In the genomic region with DNA sequence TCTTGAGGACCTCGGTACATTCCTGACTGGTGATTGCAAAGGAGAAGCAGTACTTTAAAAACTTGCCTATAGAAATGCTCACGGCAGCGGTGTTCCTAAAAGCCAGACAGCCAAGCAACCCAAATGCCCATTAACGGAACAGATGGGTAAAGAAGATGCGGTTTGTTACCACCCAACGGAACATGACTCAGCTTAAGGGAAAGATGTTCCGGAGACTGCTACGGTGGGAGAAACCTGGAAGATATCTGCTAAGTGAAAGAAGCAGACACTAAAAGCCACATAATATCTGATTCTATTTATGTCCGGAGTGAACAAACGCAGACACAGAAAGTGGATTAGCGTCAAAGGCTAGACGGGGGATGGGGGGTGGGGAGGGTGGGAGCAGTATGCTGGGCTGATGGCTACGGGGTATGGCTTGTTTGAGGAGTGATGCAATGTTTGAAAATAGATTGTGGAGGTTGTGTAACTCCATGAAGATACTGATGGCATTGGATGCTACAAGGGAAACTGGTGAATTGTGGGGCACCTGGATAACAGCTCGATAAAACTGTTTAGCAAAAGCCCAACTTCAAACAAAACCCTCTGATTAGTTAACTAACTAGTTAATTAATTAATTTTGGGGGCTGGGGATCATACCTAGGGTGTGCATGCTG, we compare ENCODE assay signal across 17 mouse cellular contexts. TPM values are rescaled to one million over a fixed set of nuclear protein-coding genes. Genes with fewer than 3 reads are reported as not detected.
A peak's percentile ranks its signal among the peaks of the same experiment; 100 is the strongest.
DNase-seq lines count a peak whose midpoint lies in the region; ATAC-seq and TF ChIP-seq lines count a peak whose summit lies in the region.
"Had no signal": no experiment of that assay in that cellular context is flagged by ENCODE, and none has a peak within 500 bp of the region (broad histone marks: within the 10 kb centered on the region; RNA-seq: fewer than 3 reads in every experiment).

No protein-coding gene starts in this region.

- no peaks in the 10 kb centered on the region for H3K9me3 ChIP-seq in liver, embryonic 13.5 days (replicated peaks)
- no peaks in the 10 kb centered on the region for H3K9me3 ChIP-seq in hindbrain, embryonic 16.5 days (ENCODE audit: control insufficient read depth, low read length)
- H3K9me3 ChIP-seq: embryonic facial prominence, embryonic 12.5 days had no signal

- no peak overlapping the region for H3K4me3 ChIP-seq in left cerebral cortex, adult 2 months
- H3K4me3 ChIP-seq in liver, embryonic 13.5 days (replicated peaks) = no peak overlapping the region
- no peak overlapping the region for H3K4me3 ChIP-seq in hindbrain, embryonic 16.5 days (ENCODE audit: low read length)
- H3K4me3 ChIP-seq: embryonic facial prominence, embryonic 12.5 days; heart, adult 2 months; neural tube, embryonic 13.5 days had no signal

- H3K36me3 ChIP-seq in liver, embryonic 13.5 days = no peaks in the 10 kb centered on the region
- no peaks in the 10 kb centered on the region for H3K36me3 ChIP-seq in hindbrain, embryonic 16.5 days (ENCODE audit: control insufficient read depth, insufficient read depth, low read length)
- H3K36me3 ChIP-seq: embryonic facial prominence, embryonic 12.5 days; neural tube, embryonic 13.5 days had no signal

- no peak overlapping the region for H3K9ac ChIP-seq in liver, embryonic 13.5 days
- H3K9ac ChIP-seq in hindbrain, embryonic 16.5 days (ENCODE audit: low read depth, low read length) = no peak overlapping the region
- H3K9ac ChIP-seq: embryonic facial prominence, embryonic 12.5 days; neural tube, embryonic 13.5 days had no signal

- no peak overlapping the region for H3K4me2 ChIP-seq in liver, embryonic 13.5 days
- no peak overlapping the region for H3K4me2 ChIP-seq in hindbrain, embryonic 16.5 days (ENCODE audit: low read length)
- H3K4me2 ChIP-seq: embryonic facial prominence, embryonic 12.5 days; neural tube, embryonic 13.5 days had no signal

- peaks cover 40% of the 10 kb centered on the region for H3K4me1 ChIP-seq in liver, embryonic 13.5 days (replicated peaks)
- 0 out of 2 replicates have a peak, but pooled peaks cover under 1% of the 10 kb centered on the region for H3K4me1 ChIP-seq in hindbrain, embryonic 16.5 days (ENCODE audit: control insufficient read depth, insufficient read depth, low read depth, low read length)

- ATAC-seq in liver, embryonic 13.5 days (ENCODE audit: low read depth) = peak; percentile 47
- ATAC-seq in hindbrain, embryonic 16.5 days = no peak

- no peaks in the 10 kb centered on the region for H3K27me3 ChIP-seq in liver, embryonic 13.5 days
- H3K27me3 ChIP-seq in hindbrain, embryonic 16.5 days (replicated peaks; ENCODE audit: control insufficient read depth, insufficient read depth, low read length) = no peaks in the 10 kb centered on the region
- H3K27me3 ChIP-seq: embryonic facial prominence, embryonic 12.5 days; neural tube, embryonic 13.5 days had no signal

- H3K27ac ChIP-seq in left cerebral cortex, adult 2 months = peak overlapping the region; percentile 75
- H3K27ac ChIP-seq in liver, embryonic 13.5 days = peak overlapping the region; percentile 63
- no peak overlapping the region for H3K27ac ChIP-seq in hindbrain, embryonic 16.5 days (ENCODE audit: low read depth, low read length)
- H3K27ac ChIP-seq: embryonic facial prominence, embryonic 12.5 days; heart, adult 2 months; neural tube, embryonic 13.5 days had no signal

- TF ChIP-seq CTCF in left cerebral cortex, adult 2 months (IDR thresholded peaks at IDR 0.05) = no peak

- WGBS in liver, embryonic 13.5 days (ENCODE audit: insufficient replicate concordance) = 50% methylated on average over 14 of the region's 14 CpGs
- 81% methylated on average over 14 of the region's 14 CpGs for WGBS in hindbrain, embryonic 16.5 days

- intact Hi-C loops in left cerebral cortex, adult 2 months (cut with DNase I) = no loop called here

- DNase-seq in left cerebral cortex, adult 2 months (ENCODE audit: extremely low spot score in 1 of 2, low spot score in 2 of 2) = no peak
- DNase-seq in left cerebral cortex, adult 11 months (ENCODE audit: low spot score) = no peak
- peak; percentile 82 for DNase-seq in brain, adult 2 months (ENCODE audit: low read depth, low spot score)
- DNase-seq in liver, embryonic 13.5 days = no peak
- DNase-seq in kidney, postnatal 36 days = no peak
- DNase-seq in retina, postnatal 1 day = no peak
- DNase-seq: adrenal gland, adult 8-10 months; cerebellum, adult 18-20 months; gastrocnemius, postnatal 10 days; heart, adult 2 months; kidney, adult 8-10 months; kidney, postnatal 25 days; lung, adult 18-20 months; lung, postnatal 36 days had no signal

RNA-seq across cellular contexts. Expression of a gene that starts 22.6 kb away (rescaled TPM):
- 10 to 100 TPM; 25.9 to 30.2 TPM for total RNA-seq in left cerebral cortex, adult 2 months (2021)
- 13.4 and 14.1 TPM in 2 replicates for polyA plus RNA-seq in liver, embryonic 13.5 days (2015; fragmentation: Nextera tagmentation; extraction: Ambion mirVana)
- polyA plus RNA-seq in hindbrain, embryonic 16.5 days (2015; fragmentation: Nextera tagmentation; extraction: Ambion mirVana) = 33.2 and 37.2 TPM in 2 replicates

RNA-seq across cellular contexts. Expression of a gene that starts 58.8 kb away (rescaled TPM):
- 10 to 100 TPM; 63.3 to 67.9 TPM for total RNA-seq in left cerebral cortex, adult 2 months (2021)
- polyA plus RNA-seq in liver, embryonic 13.5 days (2015; fragmentation: Nextera tagmentation; extraction: Ambion mirVana) = 6.9 and 8.4 TPM in 2 replicates
- polyA plus RNA-seq in hindbrain, embryonic 16.5 days (2015; fragmentation: Nextera tagmentation; extraction: Ambion mirVana) = 43.9 and 49.7 TPM in 2 replicates
